Mouse (Mus musculus) c-Kit-negative CD71-positive TER-119-positive erythroid progenitor cells, embryonic 14.5 days (primary cell): Measurements from ENCODE around the gene Tspo.

Experiments
- DNase-seq: peaks from one replicate; pipeline ENCODE4 v3.0.0-alpha.2; 2013; ENCODE audit warnings: low read depth, low spot score

The Tspo gene

DNA sequence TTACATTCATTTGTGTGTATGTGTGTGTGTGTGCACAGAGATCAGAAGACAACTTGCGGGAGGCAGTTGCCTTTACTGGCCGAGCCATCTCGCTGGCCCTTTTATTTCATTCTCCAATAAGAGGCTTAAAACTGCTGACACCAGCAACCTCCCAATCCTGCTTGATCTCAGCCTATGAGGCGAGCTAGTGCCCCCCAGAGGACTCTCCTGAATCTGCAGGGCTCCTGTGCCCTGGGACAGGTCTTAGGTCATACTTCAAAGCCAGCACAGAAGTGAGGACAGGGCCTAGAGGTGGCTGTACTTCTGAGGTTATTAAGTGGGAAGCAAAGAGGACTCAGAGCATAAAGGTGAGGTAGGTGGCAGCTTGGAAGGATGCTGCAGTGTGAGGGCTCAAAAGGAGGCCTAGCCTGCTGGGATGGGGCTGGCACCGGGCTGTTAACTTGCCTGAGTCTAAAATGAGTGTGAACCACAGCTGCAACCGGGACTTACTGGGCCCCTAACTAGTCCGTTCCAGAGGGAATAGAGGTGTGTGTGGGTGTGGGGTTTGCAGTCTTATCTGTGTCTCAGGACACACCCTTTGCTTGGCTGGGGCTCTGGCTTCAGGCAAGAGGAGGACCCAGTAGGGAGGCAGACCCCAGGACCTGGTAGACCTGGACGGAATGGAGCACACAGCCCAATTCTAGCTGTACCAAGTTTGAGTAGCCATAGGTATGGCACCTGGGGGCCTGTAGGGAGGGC is 20.2 kb downstream of the Tspo start:
- no peak for DNase-seq

DNA sequence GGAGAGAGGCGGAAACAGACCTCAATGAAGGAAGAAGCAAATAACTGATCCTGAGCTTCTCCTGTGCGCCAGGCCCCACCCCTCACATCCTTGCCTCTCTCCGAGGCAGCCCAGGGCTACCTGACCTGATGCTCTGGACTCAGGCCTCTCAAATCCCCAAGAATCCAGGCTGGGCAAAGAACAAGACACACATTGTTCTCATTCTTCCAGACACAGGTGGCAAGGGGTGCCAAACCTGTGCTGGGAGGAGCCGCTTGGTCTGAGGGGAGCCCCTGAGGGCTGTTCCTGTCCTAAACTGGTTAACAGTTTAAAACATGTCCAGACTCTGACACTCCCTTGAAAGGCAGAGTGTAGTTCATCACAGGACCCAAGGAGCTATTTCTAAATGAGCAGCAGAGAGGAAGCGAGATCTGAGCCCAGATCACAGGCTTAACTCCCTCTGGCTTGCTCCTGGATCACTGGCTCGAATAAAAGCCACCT is 21.4 kb downstream of the Tspo start:
- no peak for DNase-seq

DNA sequence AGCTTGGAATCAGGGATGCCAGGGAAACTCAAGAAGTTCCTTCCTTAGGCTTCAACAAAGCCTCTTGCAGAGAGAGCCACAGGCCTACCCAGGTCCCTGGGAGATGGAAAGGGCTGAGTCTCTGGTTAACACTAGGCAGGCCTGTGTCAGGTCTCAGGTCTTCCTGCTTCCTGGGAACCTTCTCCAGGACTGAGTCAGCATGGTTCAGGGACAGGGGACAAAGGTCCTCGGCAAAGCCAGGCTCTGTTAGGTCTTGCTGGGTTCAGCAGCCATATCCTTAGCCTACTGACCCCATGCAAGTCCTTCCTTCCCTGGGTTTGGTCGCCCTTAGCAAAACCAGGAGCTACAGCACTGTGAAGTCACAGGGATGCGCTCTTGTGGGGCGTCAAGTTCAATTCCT is 27.4 kb downstream of the Tspo start:
- no peak for DNase-seq

DNA sequence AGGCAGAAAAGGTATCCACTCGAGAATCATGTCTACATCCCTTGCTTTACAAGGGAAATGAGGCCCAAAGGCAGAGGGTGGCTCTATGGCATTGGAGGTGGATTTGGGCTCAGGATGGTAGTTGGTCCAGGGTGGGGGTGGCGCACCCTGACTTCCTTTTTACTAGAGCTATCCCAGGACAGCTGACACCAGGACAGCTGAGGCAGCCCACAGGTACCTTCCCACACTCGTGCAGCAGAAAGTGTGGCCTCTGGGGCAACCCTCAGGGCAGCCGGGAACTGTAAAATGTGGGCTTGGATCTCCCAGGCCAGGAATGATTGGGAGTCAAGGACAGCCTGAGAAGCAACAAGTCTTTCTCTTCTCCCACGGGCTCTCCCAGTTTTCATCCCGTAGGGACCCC is 28.4 kb downstream of the Tspo start:
- no peak for DNase-seq

DNA sequence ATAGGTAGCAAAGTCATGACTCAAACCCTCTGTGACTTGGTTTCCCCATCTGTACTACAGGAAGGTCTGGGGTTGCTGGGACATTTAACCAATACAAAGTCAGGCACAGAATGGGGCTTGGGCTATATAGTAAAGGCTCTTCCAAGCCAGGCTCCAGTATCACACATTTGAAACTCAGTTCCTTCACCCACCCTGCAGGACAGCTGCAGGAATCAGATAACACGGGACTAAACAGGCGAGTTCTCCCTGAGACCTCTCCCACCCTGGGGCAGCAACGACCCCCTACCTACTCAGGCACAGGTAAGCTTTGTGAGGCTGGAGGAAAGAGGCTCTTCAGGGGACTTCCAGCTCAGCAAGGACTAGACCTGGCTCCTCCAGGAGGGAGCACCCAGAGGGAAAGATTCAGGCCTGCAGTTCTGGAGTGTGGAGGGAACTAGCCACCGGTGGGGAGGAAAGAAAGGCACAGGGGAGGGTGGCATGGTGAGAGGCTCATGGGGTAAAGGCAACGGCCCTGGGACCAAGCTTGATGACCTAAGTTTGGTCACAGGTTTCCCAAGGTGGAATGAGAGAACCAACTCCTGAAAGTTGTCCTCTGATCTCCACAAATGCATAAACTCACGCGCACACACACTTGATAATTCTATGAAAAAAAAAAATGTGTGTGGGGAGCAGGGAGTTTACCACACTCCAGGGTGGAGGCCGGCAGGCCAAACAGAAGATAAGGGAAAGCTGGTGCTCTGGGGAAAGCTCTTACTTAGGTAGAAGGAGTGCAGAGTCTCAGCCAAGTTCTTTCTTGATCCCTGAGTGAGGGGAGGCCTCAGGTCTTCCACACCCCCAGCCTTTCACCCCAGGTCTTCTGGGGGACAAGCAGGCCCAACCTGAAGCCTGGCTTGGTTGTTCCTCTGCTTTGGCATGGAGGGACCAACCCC is 29.1 kb downstream of the Tspo start:
- peak; percentile 67 for DNase-seq

DNA sequence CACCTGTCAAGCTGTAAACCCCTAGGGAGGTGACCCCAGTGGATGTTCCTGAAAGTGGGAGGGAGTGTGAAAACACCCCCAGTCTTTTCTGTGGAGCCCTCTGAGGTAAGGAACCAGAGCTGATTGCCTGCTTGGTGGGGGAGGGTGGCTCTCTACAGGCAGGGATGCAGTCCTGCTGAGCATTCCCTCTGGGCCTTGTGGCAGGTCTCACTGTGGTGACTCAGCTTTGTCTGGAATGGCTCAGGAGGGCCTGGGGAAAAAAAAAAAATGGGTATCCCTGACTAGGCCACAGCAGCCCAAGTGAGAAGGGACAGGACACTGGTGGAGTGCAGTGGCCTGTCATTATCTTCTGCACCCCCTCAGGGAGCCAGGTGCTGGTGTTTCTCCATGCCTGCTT is 29.8 kb downstream of the Tspo start:
- DNase-seq = no peak

DNA sequence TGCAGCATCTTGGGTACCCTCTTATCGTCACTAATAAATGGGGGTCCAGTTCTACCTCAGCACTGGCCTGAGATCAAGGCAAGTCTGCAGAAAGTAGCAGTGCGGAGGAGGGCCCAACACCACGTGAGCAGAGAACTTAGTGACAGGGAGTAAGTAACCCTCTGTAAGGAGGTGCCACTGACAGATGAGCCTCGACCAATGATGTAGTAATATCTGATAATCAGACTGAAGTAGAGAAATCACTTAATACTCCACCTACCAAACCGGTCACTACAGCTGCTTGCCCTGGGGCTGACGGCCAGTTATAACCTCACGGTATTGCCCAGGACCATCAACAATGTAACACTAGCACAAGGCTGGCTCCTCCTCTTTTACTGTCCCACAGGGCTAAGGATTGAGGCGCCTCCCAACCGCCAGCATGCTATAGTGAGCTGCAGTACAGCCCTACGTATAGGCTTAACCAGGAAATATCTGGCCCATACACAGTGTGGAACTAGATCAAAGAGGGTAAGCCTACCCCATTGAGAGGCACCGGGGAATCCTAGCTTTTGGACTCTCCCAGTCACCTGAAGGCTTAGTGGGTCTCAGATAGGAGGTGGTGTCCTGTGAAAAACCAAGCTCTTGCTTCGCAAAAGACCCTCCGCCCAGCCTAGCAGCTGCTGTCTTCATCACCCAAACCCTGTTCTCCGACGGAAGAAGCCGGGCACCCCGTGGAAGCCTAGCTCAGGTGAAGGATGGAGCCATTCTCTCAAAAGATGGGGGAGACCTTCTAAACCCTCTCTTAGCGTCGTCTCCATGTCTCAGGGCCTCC is 30.5 kb downstream of the Tspo start:
- DNase-seq = peak; percentile 60

DNA sequence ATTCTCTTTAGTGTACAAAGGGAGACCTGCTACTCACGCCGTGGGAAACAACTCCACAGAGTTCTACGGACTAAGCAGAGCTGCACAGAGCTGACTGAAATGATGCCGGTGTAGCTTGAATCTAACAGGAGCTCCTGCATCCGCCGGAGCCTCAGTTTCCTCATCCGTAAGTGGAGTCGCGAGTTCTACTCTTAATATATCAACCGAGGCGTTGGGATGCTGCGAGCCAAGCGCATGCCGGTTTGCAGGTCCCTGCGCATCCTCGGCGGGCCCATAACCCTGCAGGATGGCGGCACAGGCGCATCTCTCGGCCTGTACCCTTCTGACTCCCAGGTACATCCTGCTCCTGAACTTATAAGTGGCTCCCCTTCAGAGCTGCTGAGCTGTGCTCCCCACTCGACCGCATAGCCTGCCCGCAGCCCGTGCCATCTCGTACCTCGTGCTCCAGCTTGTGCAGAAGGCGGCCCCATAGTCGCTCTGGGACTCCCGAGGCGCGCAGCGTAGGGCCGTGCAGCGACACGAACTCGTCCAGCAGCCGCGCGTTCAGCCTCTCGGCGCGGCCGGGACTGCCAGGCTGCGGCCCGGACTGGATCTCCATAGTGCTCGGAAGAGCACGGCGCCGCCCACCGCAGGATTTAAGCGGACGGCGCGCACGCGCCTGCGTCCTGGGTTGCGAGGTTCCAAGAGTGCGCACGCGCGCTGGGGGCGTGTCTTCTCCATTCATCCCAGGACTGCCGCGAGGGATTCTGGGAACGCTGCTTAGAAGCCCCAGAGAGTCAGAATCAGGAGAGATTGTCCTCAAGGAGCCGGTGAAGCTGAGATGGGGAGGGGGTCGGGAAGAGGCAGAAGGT is 31.3 kb downstream of the Tspo start, which contains the start of gene Ttll12:
TSS of gene Ttll12 (minus strand) at position 645 of the 851 bp plus-strand sequence.
- DNase-seq = peak; percentile 99

DNA sequence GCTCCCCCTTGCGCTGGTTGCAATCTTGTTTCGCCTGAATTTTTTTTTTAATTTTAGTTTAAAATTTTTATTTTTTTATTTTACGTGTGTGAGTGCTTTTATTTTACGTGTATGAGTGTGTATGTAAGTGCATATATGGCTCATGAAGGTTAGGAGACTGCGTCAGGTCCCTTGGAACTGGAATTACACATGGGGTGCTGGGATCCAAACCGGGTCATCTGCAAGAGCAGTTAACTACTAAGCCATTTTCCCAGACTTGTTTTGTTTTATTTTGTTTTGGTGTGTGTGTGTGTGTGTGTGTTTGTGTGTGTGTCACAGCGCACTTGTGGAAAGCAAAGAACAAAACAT is 31.9 kb downstream of the Tspo start:
- DNase-seq = no peak

DNA sequence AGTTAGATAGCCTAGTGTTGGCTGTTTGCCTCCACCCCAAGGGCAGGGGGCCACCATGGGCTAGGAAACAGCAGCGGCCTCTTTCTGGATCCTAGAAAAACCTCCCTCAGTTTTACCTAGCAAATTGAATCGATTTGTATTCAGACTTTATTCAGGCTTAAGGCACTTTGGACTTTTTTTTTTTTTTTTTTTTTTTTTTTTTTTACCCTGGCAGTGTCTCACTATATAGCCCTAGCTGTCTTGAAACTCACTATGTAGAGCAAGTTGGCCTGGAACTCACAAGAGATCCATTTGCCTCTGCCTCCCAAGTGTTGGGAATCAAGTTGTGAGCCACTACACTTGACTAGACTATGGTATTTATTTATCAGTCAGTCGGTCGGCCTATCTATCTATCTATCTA is 33.4 kb downstream of the Tspo start:
- no peak for DNase-seq

DNA sequence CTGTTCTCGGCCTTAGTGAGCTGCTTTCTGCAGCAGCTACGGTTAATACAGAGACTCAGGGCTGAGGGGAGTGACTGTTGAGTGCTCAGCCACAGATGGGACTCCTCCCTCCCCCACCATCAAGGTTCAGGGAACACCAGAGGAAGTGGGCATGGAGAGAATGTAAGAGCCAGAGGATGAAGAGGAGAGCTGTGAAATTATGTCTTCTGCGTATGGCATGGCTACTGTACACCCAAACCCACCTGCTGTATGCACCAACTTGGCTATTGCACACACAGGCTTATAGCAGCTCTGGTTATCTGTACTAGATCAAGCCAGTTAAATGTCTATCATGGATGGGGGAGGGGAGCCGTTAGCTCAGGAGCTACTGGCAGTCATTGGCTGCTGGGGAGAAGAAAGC is 37.8 kb downstream of the Tspo start:
- no peak for DNase-seq

DNA sequence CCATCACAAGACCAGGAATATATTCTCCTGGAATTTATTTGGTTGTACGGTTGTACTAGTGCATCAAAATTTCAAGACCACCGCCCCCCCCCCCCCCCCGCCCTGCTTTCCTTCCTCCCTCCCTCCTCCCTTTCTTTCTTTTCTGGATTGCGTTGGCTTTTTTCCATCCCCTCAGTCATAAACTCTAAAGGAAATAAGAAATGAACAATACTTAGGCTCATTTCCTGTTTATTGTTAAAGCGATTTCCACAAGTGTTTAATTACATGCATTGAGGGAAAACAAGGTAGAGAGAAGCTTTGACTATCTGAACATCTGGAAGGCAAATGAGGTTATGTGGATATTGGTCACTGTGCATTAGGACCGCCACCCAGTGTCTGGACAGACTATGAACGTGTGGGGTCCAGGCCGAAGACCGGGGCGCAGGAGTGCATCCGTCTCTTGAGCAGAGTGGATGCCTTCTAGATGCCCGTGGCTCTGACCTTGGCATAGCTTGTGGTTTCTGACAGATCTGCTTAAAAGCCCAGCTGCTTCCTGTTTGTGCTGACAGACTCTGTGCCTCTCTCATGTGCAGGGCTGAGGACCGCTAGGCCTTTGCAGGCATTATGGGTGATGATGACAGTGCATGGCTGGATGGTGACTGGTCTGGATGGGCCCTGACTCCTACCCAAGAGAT is 39.1 kb downstream of the Tspo start:
- no peak for DNase-seq

DNA sequence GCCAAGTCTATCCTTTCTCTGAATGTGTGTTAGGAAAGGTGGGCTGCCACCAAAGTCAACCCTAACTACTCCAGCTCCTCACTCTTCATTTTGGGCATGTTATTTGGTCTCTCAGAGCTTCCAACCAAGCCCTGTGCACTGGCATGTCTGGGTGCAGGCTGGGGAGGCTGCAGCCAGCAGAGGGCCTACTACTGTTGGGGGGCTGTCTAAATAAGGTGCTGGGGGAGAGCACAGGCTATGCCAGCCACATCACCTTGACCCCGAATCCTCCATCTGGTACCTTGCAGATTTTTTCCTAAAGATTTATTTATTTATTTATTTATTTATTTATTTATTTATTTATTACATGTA is 39.6 kb downstream of the Tspo start:
- no peak for DNase-seq

DNA sequence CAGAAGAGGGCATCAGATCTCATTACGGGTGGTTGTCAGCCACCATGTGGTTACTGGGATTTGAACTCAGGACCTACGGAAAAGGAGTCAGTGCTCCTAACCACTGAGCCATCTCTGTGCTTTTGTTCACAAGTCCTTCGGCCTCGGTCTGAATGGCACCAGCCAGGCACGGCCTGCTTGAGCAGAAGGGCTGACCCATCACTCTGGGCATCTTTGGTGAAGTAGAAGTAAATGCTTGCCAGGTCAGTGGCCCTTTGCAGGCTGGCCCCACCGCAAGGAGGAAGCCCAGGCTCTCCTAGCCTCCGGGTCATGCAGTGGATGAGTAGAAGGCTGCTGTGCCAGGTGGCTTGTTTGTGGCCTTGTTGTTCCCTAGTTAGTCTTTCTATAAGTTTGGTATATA is 40.0 kb downstream of the Tspo start:
- no peak for DNase-seq

DNA sequence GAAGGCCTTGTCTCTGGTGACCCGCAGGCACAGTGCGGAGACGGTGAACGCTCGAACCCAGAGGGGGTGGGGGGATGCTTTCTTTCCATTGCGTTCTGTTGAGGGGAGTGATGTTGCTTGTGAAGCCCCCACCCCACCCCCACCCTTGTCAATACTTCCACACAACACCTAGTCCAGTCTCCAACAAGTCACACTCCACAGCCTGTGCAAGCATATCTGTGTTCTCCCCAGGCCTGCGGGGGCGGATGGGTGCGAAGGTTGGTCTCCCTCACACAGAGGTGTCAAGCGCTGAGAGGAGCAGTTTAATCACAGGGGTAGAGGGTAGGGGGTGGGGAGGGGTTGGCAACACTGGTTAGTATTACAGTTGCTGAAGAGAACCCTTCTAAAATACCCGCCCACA is 42.8 kb downstream of the Tspo start:
- DNase-seq = no peak

DNA sequence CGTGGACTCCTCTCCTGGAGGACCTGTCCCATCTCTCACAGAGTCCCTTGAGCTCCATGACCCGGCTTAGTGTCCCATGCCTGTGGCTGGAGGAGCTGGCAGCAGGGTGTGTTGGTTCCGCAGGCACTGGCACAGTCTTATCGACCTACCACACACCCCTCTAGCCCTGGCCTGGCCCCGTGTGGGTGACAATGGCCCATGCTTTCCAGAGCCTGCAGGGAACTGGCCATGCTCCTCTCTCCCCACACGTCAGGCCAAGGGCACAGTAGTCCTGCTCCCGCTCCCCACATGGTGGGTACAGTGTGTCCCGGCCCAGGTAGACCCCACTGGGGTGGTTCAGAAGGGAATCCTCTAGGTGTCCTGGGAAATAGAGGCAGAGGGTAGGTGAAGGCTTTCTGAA is 43.3 kb downstream of the Tspo start:
- DNase-seq = no peak

DNA sequence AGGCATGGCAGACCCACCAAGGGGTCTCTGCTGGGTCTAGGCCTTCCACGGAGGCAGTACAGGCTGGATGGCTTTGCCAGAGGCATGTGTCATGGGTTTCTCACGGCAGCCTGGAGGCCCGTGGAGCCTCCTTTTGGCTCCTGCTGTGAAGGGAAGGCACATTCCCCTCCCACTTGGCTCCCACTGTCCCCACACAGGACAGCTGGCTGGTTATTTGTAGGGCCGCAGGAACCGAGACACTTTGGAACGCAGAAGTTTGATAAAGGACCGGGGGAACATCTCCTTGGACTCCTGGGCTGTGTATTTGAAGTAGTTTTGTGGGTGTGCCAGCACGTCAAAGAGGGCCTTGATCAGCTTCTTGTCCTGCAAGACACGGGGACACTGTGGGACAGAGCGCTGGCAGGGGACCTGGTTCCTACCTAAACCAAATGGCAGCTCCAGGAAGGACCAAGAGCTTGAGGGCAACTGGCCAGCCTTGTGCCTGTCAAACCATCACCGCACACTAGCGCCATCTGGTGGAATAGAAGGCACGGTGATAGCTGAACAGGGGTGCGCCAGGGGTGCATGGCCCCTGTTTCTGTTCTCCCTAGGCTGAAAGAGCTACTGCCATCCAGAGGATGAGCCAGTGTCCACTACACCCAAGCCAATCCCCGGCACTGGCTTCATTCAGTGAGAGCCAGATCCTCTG is 43.9 kb downstream of the Tspo start:
- peak; percentile 77 for DNase-seq

DNA sequence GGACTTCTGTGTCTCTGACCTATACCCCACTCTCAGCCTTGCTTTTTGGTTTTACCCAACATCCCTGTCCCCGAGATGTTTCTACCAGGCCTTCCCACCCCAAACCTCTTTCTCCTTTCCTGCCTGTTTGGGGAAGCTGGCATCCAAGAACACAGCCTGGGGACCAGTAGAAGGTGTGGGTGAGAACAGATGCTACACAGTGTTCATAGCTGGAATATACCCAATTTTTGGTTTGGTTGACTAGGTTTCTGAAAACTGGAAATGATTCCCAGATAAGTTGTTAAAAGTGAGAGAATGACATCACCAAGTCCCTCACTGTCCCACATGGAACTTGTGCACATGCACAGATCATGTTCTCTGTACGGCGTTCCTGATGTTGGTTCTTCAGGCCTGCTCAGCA is 51.9 kb downstream of the Tspo start:
- DNase-seq = no peak
